Mouse (Mus musculus) mouse trophoblast stem cell (cell line): ENCODE results near the gene Cask.

ENCODE experiments used
- in situ Hi-C, 2 experiments: fragments of 300-500 bp; cut with MseI, MboI; formaldehyde crosslinking; loops; 2 replicates in 1 of 2; 3 replicates in 1 of 2; pipeline ENCODE4 v1.15.1; 2025

Cask gene

GRCm38 (mm10) chrX:13638894-13639293 is 212.3 kb downstream of the Cask start:
- in situ Hi-C loops = no loop called here

GRCm38 (mm10) chrX:13636398-13636797 is 214.8 kb downstream of the Cask start:
- in situ Hi-C loops = no loop called here

GRCm38 (mm10) chrX:13631599-13632283 is 219.4 kb downstream of the Cask start, which contains the start of gene Gpr34:
TSS of gene Gpr34 (plus strand) at chrX:13632089.
- in situ Hi-C loops = no loop called here

GRCm38 (mm10) chrX:13622654-13623053 is 228.5 kb downstream of the Cask start:
- in situ Hi-C loops = no loop called here

GRCm38 (mm10) chrX:13621473-13621872 is 229.7 kb downstream of the Cask start:
- in situ Hi-C loops = no loop called here

- in situ Hi-C loops = no loop called here
Observed at GRCm38 (mm10) chrX:13618476-13618875, 232.7 kb downstream of the Cask start.

- in situ Hi-C loops = no loop called here
Observed at GRCm38 (mm10) chrX:13617294-13617693, 233.9 kb downstream of the Cask start.

- in situ Hi-C loops = no loop called here
Observed at GRCm38 (mm10) chrX:13616726-13617125, 234.4 kb downstream of the Cask start.

- in situ Hi-C loops = no loop called here
Observed at GRCm38 (mm10) chrX:13612115-13612514, 239.1 kb downstream of the Cask start.

GRCm38 (mm10) chrX:13611114-13611513 is 240.1 kb downstream of the Cask start:
- in situ Hi-C loops = no loop called here

GRCm38 (mm10) chrX:13607752-13608151 is 243.4 kb downstream of the Cask start:
- in situ Hi-C loops = no loop called here

GRCm38 (mm10) chrX:13606741-13607140 is 244.4 kb downstream of the Cask start:
- in situ Hi-C loops = no loop called here

- in situ Hi-C loops = no loop called here
Observed at GRCm38 (mm10) chrX:13599966-13600365, 251.2 kb downstream of the Cask start.

GRCm38 (mm10) chrX:13599373-13599772 is 251.8 kb downstream of the Cask start:
- in situ Hi-C loops = no loop called here

- in situ Hi-C loops = no loop called here
Observed at GRCm38 (mm10) chrX:13577647-13578046, 273.5 kb downstream of the Cask start.

GRCm38 (mm10) chrX:13576606-13577005 is 274.6 kb downstream of the Cask start:
- in situ Hi-C loops = no loop called here

- in situ Hi-C loops = no loop called here
Observed at GRCm38 (mm10) chrX:13574872-13575271, 276.3 kb downstream of the Cask start.

- in situ Hi-C loops = no loop called here
Observed at GRCm38 (mm10) chrX:13574298-13574697, 276.9 kb downstream of the Cask start.

- in situ Hi-C loops = no loop called here
Observed at GRCm38 (mm10) chrX:13554504-13554903, 296.7 kb downstream of the Cask start.

- in situ Hi-C loops = no loop called here
Observed at GRCm38 (mm10) chrX:13552288-13552687, 298.9 kb downstream of the Cask start.

GRCm38 (mm10) chrX:13551566-13551965 is 299.6 kb downstream of the Cask start:
- in situ Hi-C loops = no loop called here

GRCm38 (mm10) chrX:13549100-13549499 is 302.1 kb downstream of the Cask start:
- in situ Hi-C loops = no loop called here

- in situ Hi-C loops = no loop called here
Observed at GRCm38 (mm10) chrX:13521288-13521687, 329.9 kb downstream of the Cask start.

GRCm38 (mm10) chrX:13520566-13520965 is 330.6 kb downstream of the Cask start:
- in situ Hi-C loops = no loop called here
